Mouse (Mus musculus): ENCODE measurements at regions not wholly inside any gene's neighbourhood (a gene's known extent, or its start where the extent isn't known, plus 50 kb on each side); places are given as distances from the start of the nearest gene placed in this dataset.

- TF ChIP-seq CTCF (IDR thresholded peaks at IDR 0.05; ENCODE audit: extremely low read depth, insufficient read depth, low read length) (no peak), POLR2A (IDR thresholded peaks at IDR 0.05; ENCODE audit: extremely low read depth, insufficient read depth, low read length) (no peak)
These were observed 478.7 kb downstream of the 1700129C05Rik start for GRCm38 (mm10) chr14:58663946-58664345.
